Mouse (Mus musculus) thymus, postnatal 4 days (tissue): Measurements from ENCODE around the gene Rorb.

Source experiments
- DNase-seq: peaks from one replicate; pipeline ENCODE4 v3.0.0; 2021

Gene Rorb

DNA sequence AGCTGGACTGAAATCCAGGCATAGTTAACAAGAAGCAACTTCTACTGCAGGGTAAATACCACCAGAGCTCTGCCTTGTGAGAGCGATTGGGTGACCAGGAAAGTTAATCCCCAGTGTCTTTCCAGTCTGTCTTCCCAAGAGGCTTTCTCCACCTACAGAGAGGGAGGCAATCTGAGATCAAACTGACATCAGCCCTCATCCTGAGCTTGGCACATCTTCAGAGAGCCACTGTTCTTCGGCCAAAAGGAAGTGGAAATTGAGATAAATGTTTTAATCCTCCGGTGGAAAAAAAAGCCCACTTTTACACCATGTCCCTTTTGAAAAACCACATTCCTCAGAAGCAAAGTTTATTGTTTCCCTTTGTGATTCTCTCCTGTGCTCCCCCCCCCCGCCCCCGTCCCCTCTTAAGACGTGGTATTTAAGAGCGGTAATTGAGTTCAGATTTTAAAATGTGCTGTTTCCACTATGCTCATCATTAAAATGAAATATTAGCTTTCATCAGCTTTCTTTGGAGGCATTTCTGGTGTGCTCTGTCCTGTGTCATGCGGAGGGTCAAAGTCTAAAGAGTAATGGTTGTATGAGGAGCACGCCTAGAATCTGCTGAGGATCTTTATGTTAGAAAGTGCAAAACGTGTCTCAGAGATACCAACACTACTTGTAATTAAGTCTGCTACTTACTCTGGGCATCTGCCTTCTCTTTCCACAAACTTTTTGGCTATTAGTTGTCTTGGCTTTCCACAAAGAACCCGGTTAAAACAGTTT, 223.2 kb downstream of the Rorb start:
- no peak for DNase-seq

DNA sequence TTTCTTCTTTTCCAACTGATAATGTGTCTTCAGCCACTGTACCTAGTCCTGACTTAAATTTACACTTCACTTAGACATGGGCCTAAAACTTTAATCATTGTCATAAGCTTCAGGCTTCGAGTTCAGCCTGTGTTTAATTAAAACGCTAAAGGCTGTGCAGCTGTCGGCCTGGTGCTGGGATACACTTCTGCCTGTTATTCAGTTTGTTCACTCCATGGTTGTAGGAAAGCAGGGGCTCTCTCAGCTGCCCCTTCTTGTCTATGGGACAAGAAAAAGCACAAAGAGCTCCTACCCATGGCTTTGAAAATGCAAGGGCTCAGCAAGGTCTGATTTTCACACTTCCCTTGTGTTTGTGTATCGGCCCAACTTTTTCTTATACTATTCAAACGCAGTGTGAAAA, 229.8 kb downstream of the Rorb start:
- no peak for DNase-seq
